Mouse (Mus musculus): ENCODE data around the gene Kctd15. TPM values are rescaled to one million over a fixed set of nuclear protein-coding genes. Genes with fewer than 3 reads are reported as not detected.

The Kctd15 gene
- total RNA-seq, 2 experiments from 2014 or later, result 26.1 to 26.4 TPM

DNA sequence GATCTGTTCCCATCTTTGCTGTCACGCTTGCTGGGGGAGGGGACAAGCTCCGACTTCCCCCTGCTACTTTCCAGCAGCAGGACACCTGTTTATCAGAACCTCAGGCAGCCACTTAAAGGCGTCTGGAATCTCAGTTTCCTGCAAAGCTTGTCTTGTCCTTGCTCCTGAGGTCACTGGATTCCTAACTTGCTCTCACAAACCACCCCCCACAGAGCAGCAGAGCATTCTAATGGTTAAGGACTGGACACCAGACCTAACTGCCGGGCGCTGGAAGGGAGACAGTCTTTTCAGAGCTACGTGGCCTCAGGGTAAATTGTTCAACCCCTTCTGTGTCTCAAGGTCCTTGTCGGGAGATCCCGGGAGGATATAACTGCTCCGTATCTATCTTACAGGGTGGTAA lies 12.8 kb upstream of the Kctd15 start:
- DNase-seq (ENCODE audit: low spot score in 2 of 2), result no peak

- no peak for DNase-seq (ENCODE audit: low spot score in 2 of 2)
Measured at GRCm38 (mm10) chr7:34667874-34668273, 11.3 kb upstream of the Kctd15 start.

- no peak for DNase-seq (ENCODE audit: low spot score in 2 of 2)
Measured at GRCm38 (mm10) chr7:34663145-34663544, 6.6 kb upstream of the Kctd15 start.

DNA sequence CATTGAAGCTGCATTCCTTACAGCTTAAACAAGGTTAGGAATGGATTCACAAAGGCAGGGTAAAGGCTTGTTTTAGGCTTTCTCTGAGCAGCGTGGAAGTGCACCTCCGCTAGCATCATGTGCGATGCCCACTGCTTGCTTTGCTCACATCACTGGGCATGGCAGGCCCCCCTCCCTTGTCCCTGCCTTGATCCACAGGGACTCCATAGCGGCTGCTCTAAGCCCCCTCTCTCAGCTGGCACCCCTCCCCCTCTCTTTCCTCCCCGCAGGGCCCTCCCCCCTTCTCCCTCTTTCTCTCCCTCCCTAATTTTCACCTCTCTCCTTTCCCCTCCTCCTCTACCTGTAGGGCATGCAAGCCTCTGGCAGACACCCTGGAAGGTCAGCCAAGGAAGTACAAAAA lies 5.7 kb upstream of the Kctd15 start:
- DNase-seq (ENCODE audit: low spot score in 2 of 2), result no peak

GRCm38 (mm10) chr7:34659386-34660085 lies 3.0 kb upstream of the Kctd15 start:
- DNase-seq (ENCODE audit: low spot score in 2 of 2), result no peak

- DNase-seq (ENCODE audit: low spot score in 2 of 2), result peak; percentile 88 to 92
Measured at GRCm38 (mm10) chr7:34655086-34655839, 1.3 kb downstream of the Kctd15 start.

DNA sequence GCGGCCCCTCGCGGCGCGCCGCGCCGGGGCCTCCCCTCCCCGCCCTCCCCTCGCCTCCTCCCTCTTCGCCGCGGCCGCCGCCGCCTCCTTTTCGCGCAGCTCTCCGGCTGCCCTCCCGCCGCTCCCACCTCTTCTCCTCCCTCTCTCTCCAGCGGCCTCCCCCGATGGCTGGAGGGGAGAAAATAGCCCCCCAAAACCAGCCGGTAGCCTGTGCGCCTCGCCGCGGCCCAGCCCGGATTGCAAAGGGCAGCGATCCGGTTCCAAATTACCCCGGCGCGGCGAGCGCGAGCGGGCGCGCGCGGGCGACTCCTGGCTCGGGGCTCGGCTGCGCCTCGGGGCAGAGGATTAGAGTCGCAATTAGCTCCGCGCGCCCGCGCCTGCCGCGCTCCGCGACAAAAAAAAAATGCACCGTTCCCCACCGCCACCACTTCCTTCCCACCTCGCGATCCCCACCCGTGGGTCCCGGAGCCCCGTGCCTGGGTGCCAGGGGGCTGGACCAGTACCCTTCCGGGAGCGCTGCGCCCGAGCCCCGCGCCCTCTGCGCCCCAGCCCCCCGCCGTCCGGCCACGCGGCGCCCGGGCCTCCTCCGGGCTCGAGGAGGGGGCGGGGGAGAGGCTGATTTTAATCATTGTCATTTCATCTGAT lies 2.0 kb downstream of the Kctd15 start:
- peak; percentile 54 to 59 for DNase-seq (ENCODE audit: low spot score in 2 of 2)

DNA sequence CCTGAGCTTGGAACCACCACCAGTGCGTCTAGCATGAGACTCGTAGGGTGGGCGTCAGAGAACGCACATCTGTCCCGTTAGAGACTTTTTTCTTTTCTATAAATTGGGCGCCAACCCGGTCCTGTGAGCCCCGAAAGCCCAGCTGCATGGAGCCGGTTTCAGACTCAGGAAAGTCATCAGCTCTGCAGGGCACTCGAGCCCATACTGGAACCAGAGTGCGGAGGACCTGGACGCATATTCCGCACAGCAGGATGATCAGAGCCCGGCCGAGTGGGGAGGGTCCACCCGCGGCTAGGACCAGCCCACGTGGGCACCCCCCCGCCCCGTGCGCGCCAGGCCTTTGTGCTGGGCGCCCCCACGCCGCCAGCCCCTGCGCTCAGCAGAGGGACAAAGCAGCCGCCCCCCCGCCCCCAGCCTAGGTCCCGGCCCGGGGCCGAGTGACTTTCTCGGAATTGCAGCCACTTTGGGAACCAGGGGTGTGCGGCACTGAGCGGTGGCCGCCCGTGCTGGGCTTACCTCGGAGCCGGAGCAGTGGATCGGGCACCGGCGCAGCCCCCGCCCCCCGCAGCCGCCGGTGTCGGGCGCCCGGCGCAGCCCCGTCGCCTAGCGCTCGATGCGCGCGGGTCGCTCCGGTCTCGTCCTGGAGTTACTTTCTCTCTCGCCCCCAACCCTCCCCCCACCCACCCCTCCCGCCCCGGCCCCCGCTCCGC lies 2.6 kb downstream of the Kctd15 start:
- peak in 1 of 2 experiments; percentile 51 for DNase-seq (ENCODE audit: low spot score in 2 of 2)

GRCm38 (mm10) chr7:34652751-34653502 lies 3.6 kb downstream of the Kctd15 start:
- DNase-seq (ENCODE audit: low spot score in 2 of 2), result peak in 1 of 2 experiments; percentile 39

DNA sequence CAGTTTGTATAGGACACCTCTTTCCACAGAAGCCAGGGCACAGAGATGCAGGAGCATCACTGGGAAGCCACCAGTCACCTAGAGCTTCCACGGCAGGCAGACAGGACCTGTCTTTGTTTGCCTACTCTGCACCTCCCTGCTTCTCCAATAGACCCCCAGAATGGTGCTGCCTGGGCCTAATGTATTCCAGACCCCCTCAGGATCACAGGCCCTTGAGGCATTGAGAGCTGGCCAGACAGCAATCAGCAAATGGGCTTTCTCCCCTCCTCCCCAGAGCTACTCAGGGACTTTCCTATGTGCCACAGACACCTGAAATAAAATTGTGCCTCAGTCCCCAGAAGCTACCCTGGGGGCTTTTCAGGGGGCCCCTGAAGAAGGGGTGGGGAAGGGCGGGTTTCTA lies 5.2 kb downstream of the Kctd15 start:
- DNase-seq (ENCODE audit: low spot score in 2 of 2), result no peak

DNA sequence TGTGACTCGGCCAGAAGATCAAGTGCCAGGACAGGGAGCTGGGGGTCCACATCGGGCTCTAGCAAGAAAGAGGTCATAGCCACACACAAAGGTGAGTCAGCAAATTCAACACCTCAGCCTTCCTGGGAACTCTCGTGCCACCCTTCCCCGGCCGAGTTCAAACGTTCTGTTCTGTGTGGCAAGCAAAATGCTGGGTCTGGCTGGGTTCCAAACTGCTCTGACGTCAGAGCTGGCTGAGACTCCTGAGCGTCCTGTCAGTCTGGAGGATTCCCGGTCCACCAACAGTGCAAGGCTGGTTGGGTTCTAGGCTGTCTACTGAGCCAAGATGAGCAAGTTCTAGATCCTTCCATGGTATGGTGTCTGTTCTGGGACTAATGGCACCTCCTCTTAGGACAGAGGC lies 9.5 kb downstream of the Kctd15 start:
- peak in 1 of 2 experiments; percentile 36 for DNase-seq (ENCODE audit: low spot score in 2 of 2)

- DNase-seq (ENCODE audit: low spot score in 2 of 2), result no peak
Measured at GRCm38 (mm10) chr7:34646144-34646795, 10.3 kb downstream of the Kctd15 start.

DNA sequence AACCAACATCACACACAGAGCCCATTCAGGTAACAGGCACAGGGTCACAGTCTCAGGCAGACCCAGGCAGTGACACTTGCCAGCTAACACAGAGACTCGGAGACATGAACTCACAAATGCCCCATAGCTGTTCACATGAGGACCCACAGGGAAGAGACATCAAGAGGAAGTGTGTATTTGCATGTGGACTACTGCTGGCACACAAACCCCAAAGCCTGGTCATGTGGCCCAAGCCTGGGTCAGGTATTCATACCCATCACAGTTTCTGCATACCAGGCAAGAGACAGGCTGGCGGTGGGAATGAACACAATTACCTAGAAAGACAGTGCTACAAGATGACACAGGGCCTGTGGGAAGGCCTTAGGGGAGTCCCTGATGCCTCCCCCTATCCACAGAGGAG lies 10.9 kb downstream of the Kctd15 start:
- no peak for DNase-seq (ENCODE audit: low spot score in 2 of 2)

- DNase-seq (ENCODE audit: low spot score in 2 of 2), result no peak
Measured at GRCm38 (mm10) chr7:34644591-34644990, 11.9 kb downstream of the Kctd15 start.

DNA sequence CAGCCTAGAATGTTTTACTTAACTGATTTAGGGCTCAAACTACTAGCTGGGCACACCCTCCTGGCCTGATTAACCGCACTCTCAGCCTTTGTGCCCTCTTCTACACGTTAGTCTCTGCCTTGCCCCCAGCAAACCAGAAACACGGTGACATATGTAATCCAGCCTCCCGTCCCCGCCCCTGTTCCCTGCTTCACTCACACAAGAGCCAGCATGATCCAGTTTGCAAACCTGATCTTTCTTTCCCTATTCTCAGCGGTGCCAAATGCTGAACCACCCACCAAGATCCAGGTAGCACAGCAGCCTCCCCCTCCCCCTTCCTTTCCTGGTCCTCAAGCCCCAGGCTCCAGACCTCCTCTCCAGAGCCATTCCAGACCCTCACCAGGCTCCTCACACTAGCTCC lies 13.2 kb downstream of the Kctd15 start:
- DNase-seq (ENCODE audit: low spot score in 2 of 2), result no peak

DNA sequence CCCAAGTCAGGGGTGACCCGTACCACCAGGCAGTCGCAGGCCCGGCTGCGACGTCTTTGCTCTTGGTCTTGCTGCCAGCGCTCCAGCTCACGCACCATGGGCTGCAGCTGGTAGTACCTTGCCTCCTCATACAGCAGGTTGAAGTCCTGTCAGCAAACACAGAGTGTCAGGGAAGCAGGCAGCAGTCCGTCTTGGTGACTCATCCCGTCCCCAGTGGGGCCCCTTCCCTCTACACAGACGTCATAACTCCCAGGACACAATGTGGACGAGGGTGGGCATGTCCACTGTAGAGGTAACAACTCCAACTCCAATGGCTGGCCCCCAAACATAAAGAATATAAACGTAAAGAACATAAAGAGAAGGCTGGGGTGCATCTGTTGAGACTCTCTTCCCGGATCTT lies 14.6 kb downstream of the Kctd15 start:
- no peak for DNase-seq (ENCODE audit: low spot score in 2 of 2)

- DNase-seq (ENCODE audit: low spot score in 2 of 2), result no peak
Measured at GRCm38 (mm10) chr7:34639798-34640197, 16.7 kb downstream of the Kctd15 start.

- no peak for DNase-seq (ENCODE audit: low spot score in 2 of 2)
Measured at GRCm38 (mm10) chr7:34636661-34637060, 19.9 kb downstream of the Kctd15 start.

DNA sequence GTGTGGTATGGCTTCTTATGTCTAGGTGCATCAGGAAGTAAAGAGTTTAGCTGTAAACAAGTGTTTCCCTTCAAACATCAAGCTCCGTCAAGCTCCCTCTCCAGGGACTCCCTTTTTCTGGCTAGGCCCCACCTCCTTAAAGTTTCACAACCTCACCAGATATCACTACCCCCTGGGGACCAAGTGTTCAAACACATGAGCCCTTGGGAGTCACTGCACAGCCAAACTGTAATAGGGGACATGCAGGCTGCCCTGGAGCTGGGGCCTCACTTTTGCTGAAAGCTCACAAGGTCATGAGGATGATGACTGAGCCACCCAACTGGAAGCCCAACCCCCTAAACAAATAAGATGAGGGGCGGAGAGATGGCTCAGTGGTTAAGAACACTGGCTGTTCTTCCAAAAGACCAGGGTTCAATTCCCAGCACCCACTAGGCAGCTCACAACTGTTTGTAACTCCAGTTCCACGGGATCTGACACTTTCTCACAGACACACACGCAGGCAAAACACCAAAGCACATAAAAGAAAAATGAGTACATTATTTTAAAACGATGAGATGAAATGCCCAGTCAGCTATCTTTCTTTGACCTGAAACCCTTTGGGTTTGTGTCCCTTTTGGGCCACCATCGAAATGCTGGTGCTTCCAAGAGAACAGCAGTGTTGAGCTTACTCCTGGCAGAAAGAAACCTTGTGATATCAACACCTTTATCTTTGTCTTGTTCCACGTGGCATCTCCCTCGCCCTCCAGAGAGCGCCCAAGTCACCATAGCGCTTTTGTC lies 23.4 kb downstream of the Kctd15 start:
- DNase-seq (ENCODE audit: low spot score in 2 of 2), result no peak

Measured in gastrocnemius, postnatal 4 days (tissue).